13 mouse cellular contexts compared by ENCODE assay signal in the genomic region with DNA sequence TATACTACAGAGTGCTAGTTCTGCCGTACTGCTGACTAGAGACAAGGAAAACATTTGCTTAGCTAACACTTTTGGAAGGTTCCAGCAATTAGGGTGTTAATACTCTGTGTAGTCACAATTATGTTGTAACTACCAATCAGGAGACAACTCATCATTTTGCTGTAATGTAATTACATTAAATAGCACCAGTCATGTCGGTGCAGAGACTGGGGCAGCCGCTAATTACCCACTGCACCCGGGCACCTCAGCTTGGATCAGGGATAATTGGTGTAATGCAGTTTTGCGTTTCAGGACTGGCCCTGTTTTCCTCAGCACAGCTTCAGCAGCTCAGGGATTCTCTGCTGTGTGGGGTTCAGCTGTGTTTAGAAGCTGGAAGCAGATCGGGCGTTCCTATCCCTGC. TPM values are rescaled to one million over a fixed set of nuclear protein-coding genes. Genes with fewer than 3 reads are reported as not detected.
DNase-seq lines count a peak whose midpoint lies in the region; ATAC-seq lines count a peak whose summit lies in the region.
"Had no signal": no experiment of that assay in that cellular context is flagged by ENCODE, and none has a peak within 500 bp of the region (broad histone marks: within the 10 kb centered on the region; RNA-seq: fewer than 3 reads in every experiment).

No protein-coding gene starts in this region.

- H3K4me3 ChIP-seq in embryonic facial prominence, embryonic 10.5 days, result no peak overlapping the region
- H3K4me3 ChIP-seq in midbrain, embryonic 16.5 days (ENCODE audit: low read depth, low read length), result no peak overlapping the region
- H3K4me3 ChIP-seq: liver, embryonic 15.5 days had no signal

- H3K9ac ChIP-seq in midbrain, embryonic 16.5 days (ENCODE audit: low read depth, low read length), result no peak overlapping the region
- H3K9ac ChIP-seq: liver, embryonic 15.5 days had no signal

- H3K27me3 ChIP-seq in embryonic facial prominence, embryonic 10.5 days (replicated peaks; ENCODE audit: low read depth, poor library complexity, severe bottlenecking), result peaks cover 6% of the 10 kb centered on the region; the same call in 1 of the 2 replicates
- no peaks in the 10 kb centered on the region for H3K27me3 ChIP-seq in midbrain, embryonic 16.5 days (ENCODE audit: control insufficient read depth, insufficient read depth, low read depth, low read length)
- H3K27me3 ChIP-seq: liver, embryonic 15.5 days had no signal

- WGBS in embryonic facial prominence, embryonic 10.5 days, result 40% methylated on average over 7 of the region's 7 CpGs
- 49% methylated on average over 7 of the region's 7 CpGs for WGBS in midbrain, embryonic 16.5 days

- H3K4me1 ChIP-seq in embryonic facial prominence, embryonic 10.5 days, result peaks cover 13% of the 10 kb centered on the region
- H3K4me1 ChIP-seq in midbrain, embryonic 16.5 days (ENCODE audit: control insufficient read depth, insufficient read depth, low read length), result no peaks in the 10 kb centered on the region
- H3K4me1 ChIP-seq: liver, embryonic 15.5 days had no signal

- DNase-seq in embryo, embryonic 10.5 days (ENCODE audit: low spot score), result peak; percentile 19
- DNase-seq in embryo, embryonic 11 days, result no peak
- peak; percentile 51 for DNase-seq in embryonic facial prominence, embryonic 10.5 days (ENCODE audit: low spot score)
- DNase-seq in forelimb bud, embryonic 11.5 days (ENCODE audit: low read depth, low spot score), result peak; percentile 16
- DNase-seq in ovary, postnatal 14 days (ENCODE audit: low spot score), result no peak
- no peak for DNase-seq in cerebellum, postnatal 4 days (ENCODE audit: low spot score in 2 of 2)
- DNase-seq in kidney, adult 18-20 months, result no peak
- DNase-seq: adrenal gland, postnatal 36 days; cerebellum, adult 11 months; kidney, postnatal 4 days had no signal

- H3K27ac ChIP-seq in embryonic facial prominence, embryonic 10.5 days (replicated peaks), result no peak overlapping the region
- H3K27ac ChIP-seq in midbrain, embryonic 16.5 days (ENCODE audit: low read length), result no peak overlapping the region; the same call in 1 of the 2 replicates
- H3K27ac ChIP-seq: liver, embryonic 15.5 days had no signal

- peak; percentile 75; the same call in 1 of the 2 replicates for ATAC-seq in midbrain, embryonic 16.5 days
- ATAC-seq: intestine, postnatal 0 days had no signal

- no peaks in the 10 kb centered on the region for H3K36me3 ChIP-seq in embryonic facial prominence, embryonic 10.5 days (replicated peaks)
- no peaks in the 10 kb centered on the region for H3K36me3 ChIP-seq in midbrain, embryonic 16.5 days (ENCODE audit: control insufficient read depth, insufficient read depth, low read length)
- H3K36me3 ChIP-seq: liver, embryonic 15.5 days had no signal

- H3K9me3 ChIP-seq in embryonic facial prominence, embryonic 10.5 days, result no peaks in the 10 kb centered on the region
- H3K9me3 ChIP-seq in midbrain, embryonic 16.5 days (replicated peaks; ENCODE audit: control insufficient read depth, low read length, poor library complexity, severe bottlenecking), result no peaks in the 10 kb centered on the region
- H3K9me3 ChIP-seq: liver, embryonic 15.5 days had no signal

- peak overlapping the region; percentile 15; the same call in 1 of the 2 replicates for H3K4me2 ChIP-seq in midbrain, embryonic 16.5 days (ENCODE audit: low read length)
- H3K4me2 ChIP-seq: liver, embryonic 15.5 days had no signal

RNA-seq across cellular contexts. Expression of gene Api5, which starts 46.1 kb away (rescaled TPM):
- 224 and 230 TPM in 2 replicates for polyA plus RNA-seq in embryonic facial prominence, embryonic 10.5 days (2016; fragmentation: Nextera tagmentation; extraction: Ambion mirVana)
- polyA plus RNA-seq in midbrain, embryonic 16.5 days (2015; fragmentation: Nextera tagmentation; extraction: Ambion mirVana), result 96.1 and 103 TPM in 2 replicates

Comparison
In these comparisons a context has a peak if more than half of its experiments do, and no peak if none do; other contexts are left out.
1. DNase-seq: peak in embryo, embryonic 10.5 days (single experiment), embryonic facial prominence, embryonic 10.5 days (single experiment) and forelimb bud, embryonic 11.5 days (single experiment); none in embryo, embryonic 11 days (single experiment), ovary, postnatal 14 days (single experiment), cerebellum, postnatal 4 days (0 of 2) and kidney, adult 18-20 months (single experiment).